Mouse (Mus musculus): Measurements from ENCODE around the gene Plppr2. TPM values are rescaled to one million over a fixed set of nuclear protein-coding genes. Genes with fewer than 3 reads are reported as not detected.
A peak's percentile ranks its signal among the peaks of the same experiment; 100 is the strongest.

Gene Plppr2
- total RNA-seq, 2 experiments from 2014 or later, result 0.49 to 0.64 TPM

GRCm38 (mm10) chr9:21960135-21960534 is 23.3 kb downstream of the Plppr2 start:
- DNase-seq, result no peak
- intact Hi-C loops (cut with DNase I), result no loop called here

- intact Hi-C loops (cut with DNase I), result no loop called here
- DNase-seq, result no peak
Observed at GRCm38 (mm10) chr9:21960558-21961208, 23.9 kb downstream of the Plppr2 start.

DNA sequence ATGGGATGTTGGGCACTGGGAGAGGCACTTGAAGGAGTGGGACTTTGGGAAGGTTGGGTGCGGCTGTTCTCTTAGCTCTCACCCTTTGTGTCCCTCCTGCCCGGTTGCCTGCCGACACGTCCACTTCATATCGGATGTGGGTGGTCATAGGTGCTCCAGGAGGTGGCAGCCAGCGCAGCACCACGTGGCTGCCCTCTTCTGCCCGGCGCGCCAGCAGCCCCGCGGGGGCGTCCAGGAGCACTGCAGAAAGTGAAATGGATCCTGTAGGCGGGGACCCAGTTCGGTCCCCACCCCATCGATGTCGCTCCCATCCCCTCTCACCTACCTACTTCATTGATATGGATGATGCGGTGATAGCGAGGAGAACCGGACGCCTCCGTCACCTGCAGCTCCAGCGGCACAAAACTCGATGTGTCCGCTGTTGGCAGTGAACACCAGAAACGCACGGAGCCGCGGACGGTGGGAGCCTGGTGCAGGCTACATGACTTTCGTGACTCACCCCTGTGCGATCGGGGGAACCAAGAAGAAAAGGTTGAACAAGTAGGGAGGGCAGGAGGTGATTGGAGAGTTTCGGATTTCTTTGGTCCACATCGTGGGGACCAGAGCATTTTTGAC is 24.6 kb downstream of the Plppr2 start:
- no peak for DNase-seq
- intact Hi-C loops (cut with DNase I), result no loop called here

GRCm38 (mm10) chr9:21962010-21962409 is 25.2 kb downstream of the Plppr2 start:
- DNase-seq, result no peak
- intact Hi-C loops (cut with DNase I), result no loop called here

- peak in 1 of 2 experiments; percentile 43 for DNase-seq
- intact Hi-C loops (cut with DNase I), result no loop called here
Observed at GRCm38 (mm10) chr9:21962416-21963059, 25.7 kb downstream of the Plppr2 start.

- intact Hi-C loops (cut with DNase I), result no loop called here
- peak in 1 of 2 experiments; percentile 38 for DNase-seq
Observed at GRCm38 (mm10) chr9:21963417-21963816, 26.6 kb downstream of the Plppr2 start, which contains the start of gene Epor. Epor (minus strand) TSS chr9:21963506.

DNA sequence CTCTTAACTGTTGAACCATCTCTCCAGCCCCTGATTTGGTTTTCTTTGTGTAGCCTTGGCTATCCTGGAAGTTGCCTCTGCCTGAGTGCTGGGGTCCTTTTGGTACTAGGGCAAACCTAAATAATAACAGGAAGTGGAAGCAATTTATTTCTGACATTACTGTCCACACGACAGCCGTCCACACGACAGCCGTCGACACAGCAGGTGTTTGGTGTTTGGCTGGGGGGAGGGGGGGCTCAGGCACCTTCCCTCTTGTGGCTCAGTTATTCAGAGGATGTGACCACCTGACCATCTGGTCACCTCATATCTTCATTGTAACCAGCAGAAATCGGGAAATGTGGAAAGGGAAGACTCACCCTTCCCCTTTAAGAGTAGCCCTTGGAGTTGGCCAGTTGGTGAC is 32.0 kb downstream of the Plppr2 start:
- no peak for DNase-seq
- intact Hi-C loops (cut with DNase I), result no loop called here

- intact Hi-C loops (cut with DNase I), result no loop called here
- DNase-seq, result no peak
Observed at GRCm38 (mm10) chr9:21969304-21969703, 32.5 kb downstream of the Plppr2 start.

- no peak for DNase-seq
- intact Hi-C loops (cut with DNase I), result loop anchor here (5.0 kb wide), 1 partner anchor 171 kb away; no protein-coding TSS in a partner anchor
Observed at GRCm38 (mm10) chr9:21976626-21977175, 39.9 kb downstream of the Plppr2 start.

DNA sequence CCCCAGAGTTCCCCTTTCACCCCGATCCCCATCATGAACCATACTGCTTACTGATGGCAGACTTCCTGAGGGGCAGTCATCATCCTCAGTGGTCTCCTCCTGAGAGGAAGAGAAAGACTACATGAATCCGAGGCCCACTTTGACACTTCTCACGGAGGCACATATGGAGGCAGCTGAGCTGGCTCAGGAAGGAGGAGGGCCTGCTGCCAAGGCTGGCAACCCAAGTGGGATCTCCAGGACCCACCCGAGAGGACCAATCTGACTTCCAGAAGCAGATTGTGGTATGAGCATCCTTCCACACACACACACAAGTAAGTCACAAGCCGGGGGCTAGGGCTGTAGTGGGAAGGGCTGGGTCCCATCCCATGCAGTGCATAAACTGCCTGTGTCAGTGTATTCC is 40.5 kb downstream of the Plppr2 start:
- intact Hi-C loops (cut with DNase I), result loop anchor here (5.0 kb wide), 1 partner anchor 170 kb away; no protein-coding TSS in a partner anchor

GRCm38 (mm10) chr9:21977972-21978371 is 41.1 kb downstream of the Plppr2 start:
- no peak for DNase-seq

More for the DNA sequence above, 40.5 kb downstream of the Plppr2 start:
- DNase-seq, result no peak

GRCm38 (mm10) chr9:21978398-21979128 is 41.7 kb downstream of the Plppr2 start:
- intact Hi-C loops (cut with DNase I), result loop anchor here (5.0 kb wide), 1 partner anchor 169 kb away; no protein-coding TSS in a partner anchor
- no peak for DNase-seq

More at GRCm38 (mm10) chr9:21977972-21978371, 41.1 kb downstream of the Plppr2 start:
- intact Hi-C loops (cut with DNase I), result loop anchor here (5.0 kb wide), 1 partner anchor 169 kb away; no protein-coding TSS in a partner anchor

- intact Hi-C loops (cut with DNase I), result no loop called here
- no peak for DNase-seq
Observed at GRCm38 (mm10) chr9:21983911-21984310, 47.1 kb downstream of the Plppr2 start.

GRCm38 (mm10) chr9:21987592-21988342 is 50.9 kb downstream of the Plppr2 start:
- no peak for DNase-seq
- intact Hi-C loops (cut with DNase I), result no loop called here

GRCm38 (mm10) chr9:21988421-21989101 is 51.7 kb downstream of the Plppr2 start:
- intact Hi-C loops (cut with DNase I), result no loop called here
- no peak for DNase-seq

GRCm38 (mm10) chr9:21989230-21990110 is 52.6 kb downstream of the Plppr2 start, which contains the start of gene Rgl3:
Rgl3 (minus strand) TSS chr9:21989446.
- intact Hi-C loops (cut with DNase I), result no loop called here
- peak; percentile 31 to 37 for DNase-seq

DNA sequence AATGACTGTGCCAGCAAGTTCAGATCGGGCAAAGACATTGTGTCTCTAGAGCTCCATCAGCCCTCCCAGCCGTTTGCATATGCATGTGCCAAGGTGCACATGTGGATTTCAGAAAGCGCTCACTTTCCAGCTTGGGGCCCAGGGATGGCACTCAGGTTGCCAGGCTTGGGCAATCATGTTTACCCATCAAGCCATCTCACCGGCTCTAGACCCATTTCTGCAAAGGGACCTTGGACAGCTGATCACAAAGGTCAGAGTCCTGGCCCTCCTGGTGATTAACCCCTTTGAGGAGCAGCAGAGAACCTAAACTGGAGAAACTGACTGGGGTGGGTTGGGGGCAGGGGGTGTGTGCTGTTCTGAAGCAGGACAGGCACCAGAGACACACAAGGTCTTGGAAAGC is 55.4 kb downstream of the Plppr2 start:
- intact Hi-C loops (cut with DNase I), result no loop called here
- no peak for DNase-seq

All from gastrocnemius, postnatal 36 days (tissue).